Mouse (Mus musculus) heart, adult 2 months (tissue): Measurements from ENCODE around the gene Sox15. TPM values are rescaled to one million over a fixed set of nuclear protein-coding genes. Genes with fewer than 3 reads are reported as not detected.

Experiments used
- DNase-seq, 2 experiments: peaks; one replicate each; pipeline ENCODE4 v3.0.0; 2021
- H3K27ac ChIP-seq: fragments of 200-600 bp; 2 replicates; pipeline ENCODE4 v1.8.1; 2022
- H3K27me3 ChIP-seq: fragments of 200-500 bp; 2 replicates; pipeline ENCODE4 v1.6.1; 2012; ENCODE audit warnings: mild to moderate bottlenecking, low read length, inconsistent platforms, mixed read lengths; ENCODE audit not compliant: control insufficient read depth, insufficient read depth
- H3K36me3 ChIP-seq: fragments of 200-500 bp; 2 replicates; pipeline ENCODE4 v1.6.1; 2012; ENCODE audit warnings: low read length, inconsistent platforms; ENCODE audit not compliant: control insufficient read depth, insufficient read depth
- H3K4me1 ChIP-seq: fragments of 200-500 bp; 2 replicates; pipeline ENCODE4 v1.6.1; 2011; ENCODE audit warnings: low read length; ENCODE audit not compliant: control insufficient read depth, insufficient read depth
- H3K4me3 ChIP-seq: fragments of 200-600 bp; 2 replicates; pipeline ENCODE4 v1.8.1; 2022
- H3K79me2 ChIP-seq: fragments of 200-500 bp; replicated peaks from 2 replicates; pipeline ENCODE4 v1.6.1; 2012; ENCODE audit warnings: mild to moderate bottlenecking, inconsistent platforms, low read length, moderate library complexity, mixed read lengths; ENCODE audit not compliant: control insufficient read depth, insufficient read depth
- H3K9ac ChIP-seq: fragments of 200-500 bp; 2 replicates; pipeline ENCODE4 v1.6.1; 2012; ENCODE audit warnings: low read depth, mild to moderate bottlenecking, control low read depth, inconsistent platforms, low read length, mixed read lengths
- CTCF ChIP-seq: fragments of 200-600 bp; IDR thresholded peaks from 2 replicates; pipeline ENCODE4 v1.8.1; 2022; ENCODE audit warnings: antibody characterized with exemption, mild to moderate bottlenecking, moderate library complexity
- EP300 ChIP-seq: fragments of 200-500 bp; IDR thresholded peaks from 2 replicates; pipeline ENCODE4 v1.6.1; 2011; ENCODE audit warnings: low read depth, low read length, control low read depth; ENCODE audit not compliant: insufficient read depth
- POLR2A ChIP-seq: fragments of 200-500 bp; IDR thresholded peaks from 2 replicates; pipeline ENCODE4 v1.6.1; 2011; ENCODE audit warnings: mild to moderate bottlenecking, low read depth, low read length, control low read depth; ENCODE audit not compliant: insufficient read depth
- WGBS: fragments of 180-500 bp; shearing (Covaris S2); methylation state at CpG from one replicate; pipeline ENCODE4 v1.1.7; 2018; 5-methylcytosine and 5-hydroxymethylcytosine counted together
- intact Hi-C: fragments of 180-260 bp; cut with DNase I; formaldehyde crosslinking; loops from one replicate; pipeline ENCODE4 v1.15.1; 2025
- polyA plus RNA-seq: library from polyadenylated mRNA; depleted of rRNA; stranded (reverse); fragments of >200 nt; gene quantifications from 2 replicates; pipeline ENCODE4 v1.2.3, GENCODE M21; 2012
- total RNA-seq, 2 experiments: library from RNA; stranded (reverse); gene quantifications; 2 replicates each; pipeline ENCODE4 v1.2.3; 2021

The Sox15 gene
- total and polyA plus RNA-seq, 3 experiments, result not detected

- Histone ChIP-seq H3K27me3 (no peaks in the 10 kb centered on the region), H3K4me1 (peaks cover 20% of the 10 kb centered on the region), H3K36me3 (no peaks in the 10 kb centered on the region), H3K9ac (no peak overlapping the region), H3K4me3 (no peak overlapping the region), H3K79me2 (no peaks in the 10 kb centered on the region), H3K27ac (no peak overlapping the region; the same call in 1 of the 2 replicates)
- WGBS, result 96% methylated on average over 1 of the region's 1 CpGs
- TF ChIP-seq POLR2A, result 0 out of 2 replicates have a peak, but pooled peaks have one; percentile 5
- no peak for TF ChIP-seq EP300
- TF ChIP-seq CTCF, result no peak
- no peak for DNase-seq
- intact Hi-C loops, result no loop called here
Measured at GRCm38 (mm10) chr11:69689891-69690290, 34.8 kb downstream of the Sox15 start.

GRCm38 (mm10) chr11:69692196-69692811, 37.2 kb downstream of the Sox15 start:
- H3K9ac ChIP-seq, result no peak overlapping the region
- H3K79me2 ChIP-seq, result no peaks in the 10 kb centered on the region
- H3K27me3 ChIP-seq, result no peaks in the 10 kb centered on the region
- no peaks in the 10 kb centered on the region for H3K36me3 ChIP-seq
- no peak overlapping the region for H3K4me3 ChIP-seq
- intact Hi-C loops, result no loop called here
- WGBS, result 71% methylated on average over 9 of the region's 9 CpGs
- no peak for TF ChIP-seq CTCF
- TF ChIP-seq EP300, result no peak
- 0 out of 2 replicates have a peak, but pooled peaks have one; percentile 16 for TF ChIP-seq POLR2A
- DNase-seq, result peak in 1 of 2 experiments; percentile 52
- peaks cover 9% of the 10 kb centered on the region for H3K4me1 ChIP-seq
- no peak overlapping the region for H3K27ac ChIP-seq

- no peak for DNase-seq
- Histone ChIP-seq H3K4me1 (peaks cover 9% of the 10 kb centered on the region), H3K79me2 (no peaks in the 10 kb centered on the region), H3K4me3 (no peak overlapping the region), H3K27ac (0 out of 2 replicates have a peak overlapping the region, but pooled peaks have one; percentile 20), H3K27me3 (no peaks in the 10 kb centered on the region), H3K36me3 (no peaks in the 10 kb centered on the region), H3K9ac (no peak overlapping the region)
- no peak for TF ChIP-seq EP300
- TF ChIP-seq POLR2A, result no peak
- no peak for TF ChIP-seq CTCF
- 77% methylated on average over 6 of the region's 6 CpGs for WGBS
- intact Hi-C loops, result no loop called here
Measured at GRCm38 (mm10) chr11:69692863-69693262, 37.7 kb downstream of the Sox15 start.

- Histone ChIP-seq H3K4me3 (no peak overlapping the region), H3K9ac (no peak overlapping the region), H3K27ac (peak overlapping the region; percentile 23; the same call in 1 of the 2 replicates), H3K36me3 (no peaks in the 10 kb centered on the region), H3K79me2 (no peaks in the 10 kb centered on the region), H3K4me1 (peaks cover 9% of the 10 kb centered on the region), H3K27me3 (no peaks in the 10 kb centered on the region)
- TF ChIP-seq EP300, result no peak
- TF ChIP-seq POLR2A, result no peak
- TF ChIP-seq CTCF, result no peak
- intact Hi-C loops, result no loop called here
- 41% methylated on average over 11 of the region's 11 CpGs for WGBS
- no peak for DNase-seq
Measured at GRCm38 (mm10) chr11:69693421-69693965, 38.4 kb downstream of the Sox15 start.

- Histone ChIP-seq H3K27me3 (no peaks in the 10 kb centered on the region), H3K4me1 (peaks cover 7% of the 10 kb centered on the region), H3K9ac (peak overlapping the region; percentile 88), H3K27ac (peak overlapping the region; percentile 95), H3K36me3 (no peaks in the 10 kb centered on the region), H3K4me3 (peak overlapping the region; percentile 72), H3K79me2 (no peaks in the 10 kb centered on the region)
- DNase-seq, result no peak
- WGBS, result 27% methylated on average over 6 of the region's 6 CpGs
- intact Hi-C loops, result no loop called here
- no peak for TF ChIP-seq EP300
- TF ChIP-seq CTCF, result no peak
- TF ChIP-seq POLR2A, result no peak
Measured at GRCm38 (mm10) chr11:69695046-69695360, 39.9 kb downstream of the Sox15 start.
